Mouse (Mus musculus) hindbrain, embryonic 16.5 days (tissue): Measurements from ENCODE around the gene Gm49486. TPM values are rescaled to one million over a fixed set of nuclear protein-coding genes. Genes with fewer than 3 reads are reported as not detected.

Experiments
- ATAC-seq: fragments of 200-750 bp; cut with Nextera tagmentation; 2 replicates; pipeline ENCODE4 v1.8.0; 2017; ENCODE audit warnings: moderate TSS enrichment, moderate library complexity
- H3K27ac ChIP-seq: fragments of 300-500 bp; sonication (generic); 2 replicates; pipeline ENCODE4 v1.5.1; 2014; ENCODE audit warnings: low read depth, mild to moderate bottlenecking, control low read depth, low read length, moderate library complexity
- H3K27me3 ChIP-seq: fragments of 300-500 bp; sonication (generic); replicated peaks from 2 replicates; pipeline ENCODE4 v1.6.1; 2014; ENCODE audit warnings: low read length; ENCODE audit not compliant: control insufficient read depth, insufficient read depth
- H3K36me3 ChIP-seq: fragments of 300-500 bp; sonication (generic); 2 replicates; pipeline ENCODE4 v1.6.1; 2014; ENCODE audit warnings: mild to moderate bottlenecking, low read length, moderate library complexity, mixed read lengths; ENCODE audit not compliant: control insufficient read depth, insufficient read depth
- H3K4me1 ChIP-seq: fragments of 300-500 bp; sonication (generic); 2 replicates; pipeline ENCODE4 v1.6.1; 2014; ENCODE audit warnings: low read depth, low read length; ENCODE audit not compliant: control insufficient read depth, insufficient read depth
- H3K4me2 ChIP-seq: fragments of 300-500 bp; sonication (generic); 2 replicates; pipeline ENCODE4 v1.6.1; 2014; ENCODE audit warnings: mild to moderate bottlenecking, low read length, control low read depth, moderate library complexity
- H3K4me3 ChIP-seq: fragments of 300-500 bp; sonication (generic); 2 replicates; pipeline ENCODE4 v1.5.1; 2014; ENCODE audit warnings: mild to moderate bottlenecking, low read length, control low read depth, moderate library complexity
- H3K9ac ChIP-seq: fragments of 300-500 bp; sonication (generic); 2 replicates; pipeline ENCODE4 v1.6.1; 2014; ENCODE audit warnings: low read depth, mild to moderate bottlenecking, control low read depth, low read length, moderate library complexity
- H3K9me3 ChIP-seq: fragments of 300-500 bp; sonication (generic); 2 replicates; pipeline ENCODE4 v1.6.1; 2014; ENCODE audit warnings: mild to moderate bottlenecking, low read length, moderate library complexity; ENCODE audit not compliant: control insufficient read depth
- WGBS: fragments of 180-500 bp; shearing (Covaris S2); extraction: QIAGEN DNeasy Blood & Tissue Kit; methylation state at CpG from one replicate; pipeline ENCODE4 v1.1.7; 2014; 5-methylcytosine and 5-hydroxymethylcytosine counted together
- polyA plus RNA-seq: library from polyadenylated mRNA; unstranded; fragments of >200 nt; fragmentation: Nextera tagmentation; extraction: Ambion mirVana; gene quantifications from 2 replicates; pipeline ENCODE4 v1.2.1, GENCODE M21; 2015

Gene Gm49486
- polyA plus RNA-seq, 1 experiment from 2014 or later, result 1.1 TPM

DNA sequence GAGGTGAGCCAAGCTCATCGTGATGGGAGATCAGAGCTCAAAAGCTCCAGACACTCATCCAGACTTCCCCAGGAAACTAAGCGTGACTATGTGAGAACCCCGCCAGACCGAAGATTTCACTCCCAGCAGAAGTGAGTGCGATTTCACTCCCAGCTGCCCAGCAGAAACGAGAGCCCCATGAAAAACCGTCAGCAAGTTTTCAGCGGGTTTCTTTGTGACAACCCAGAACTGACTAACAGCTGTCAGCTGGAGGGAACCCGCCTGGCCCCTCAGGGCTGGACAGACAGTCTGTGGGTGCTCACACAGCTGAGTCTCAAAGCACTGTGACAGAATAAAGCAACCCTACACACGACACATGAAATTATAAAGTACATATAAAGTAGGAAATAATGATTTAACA lies 48.5 kb downstream of the Gm49486 start:
- 0 out of 2 replicates have a peak, but pooled peaks cover 3% of the 10 kb centered on the region for H3K9me3 ChIP-seq
- no peak overlapping the region for H3K4me2 ChIP-seq
- no peaks in the 10 kb centered on the region for H3K36me3 ChIP-seq
- 68% methylated on average over 10 of the region's 10 CpGs for WGBS
- no peak overlapping the region for H3K27ac ChIP-seq
- no peaks in the 10 kb centered on the region for H3K27me3 ChIP-seq
- H3K4me3 ChIP-seq, result no peak overlapping the region
- ATAC-seq, result no peak
- no peaks in the 10 kb centered on the region for H3K4me1 ChIP-seq
- H3K9ac ChIP-seq, result no peak overlapping the region

DNA sequence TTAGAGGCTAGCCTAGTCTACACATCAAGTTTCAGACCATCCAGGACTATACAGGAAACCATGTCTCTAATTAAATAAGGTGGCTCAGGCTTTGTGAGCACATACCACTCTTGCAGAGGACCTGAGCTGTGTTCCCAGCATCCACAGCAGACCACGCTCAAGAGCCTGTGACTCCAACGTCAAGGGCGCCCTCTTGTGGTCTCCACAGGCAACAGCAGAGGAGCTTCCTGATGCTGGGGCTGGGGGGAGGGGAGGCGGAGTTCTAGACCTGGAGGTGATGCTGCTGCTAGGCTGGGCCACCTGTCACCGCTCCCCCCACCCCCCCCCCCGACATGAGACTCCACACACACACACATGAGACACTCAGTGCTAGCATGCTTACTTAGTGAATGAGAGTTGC lies 51.0 kb downstream of the Gm49486 start:
- no peak for ATAC-seq
- no peak overlapping the region for H3K4me2 ChIP-seq

DNA sequence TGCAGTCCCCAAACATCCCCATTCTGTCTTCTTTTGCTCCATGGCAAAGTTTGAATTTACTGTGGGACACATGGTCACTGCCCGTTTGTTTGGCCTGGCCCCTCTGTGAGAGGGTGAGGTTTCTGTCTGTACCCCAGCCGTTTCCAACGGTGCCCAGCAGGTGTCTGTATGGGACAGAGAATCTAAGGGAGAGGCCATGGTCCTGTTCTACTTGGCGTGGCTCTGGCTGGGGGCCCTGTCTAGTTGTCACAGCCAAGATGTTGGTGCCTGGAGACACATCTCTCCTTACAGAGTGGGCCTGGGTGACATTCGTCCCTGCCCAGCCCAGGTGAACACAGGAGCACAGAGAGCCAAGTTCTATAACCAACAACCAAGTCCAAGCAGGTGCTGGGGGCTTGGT lies 51.7 kb downstream of the Gm49486 start:
- Histone ChIP-seq H3K4me1 (no peaks in the 10 kb centered on the region), H3K9me3 (0 out of 2 replicates have a peak, but pooled peaks cover 3% of the 10 kb centered on the region), H3K4me3 (no peak overlapping the region), H3K27ac (no peak overlapping the region), H3K4me2 (no peak overlapping the region), H3K36me3 (no peaks in the 10 kb centered on the region), H3K27me3 (no peaks in the 10 kb centered on the region), H3K9ac (no peak overlapping the region)
- no peak for ATAC-seq
- 57% methylated on average over 5 of the region's 5 CpGs for WGBS

More for the DNA sequence above, 51.0 kb downstream of the Gm49486 start:
- Histone ChIP-seq H3K27ac (no peak overlapping the region), H3K4me1 (no peaks in the 10 kb centered on the region), H3K9ac (no peak overlapping the region), H3K36me3 (no peaks in the 10 kb centered on the region), H3K9me3 (0 out of 2 replicates have a peak, but pooled peaks cover 3% of the 10 kb centered on the region), H3K27me3 (no peaks in the 10 kb centered on the region), H3K4me3 (no peak overlapping the region)
- 28% methylated on average over 6 of the region's 6 CpGs for WGBS

DNA sequence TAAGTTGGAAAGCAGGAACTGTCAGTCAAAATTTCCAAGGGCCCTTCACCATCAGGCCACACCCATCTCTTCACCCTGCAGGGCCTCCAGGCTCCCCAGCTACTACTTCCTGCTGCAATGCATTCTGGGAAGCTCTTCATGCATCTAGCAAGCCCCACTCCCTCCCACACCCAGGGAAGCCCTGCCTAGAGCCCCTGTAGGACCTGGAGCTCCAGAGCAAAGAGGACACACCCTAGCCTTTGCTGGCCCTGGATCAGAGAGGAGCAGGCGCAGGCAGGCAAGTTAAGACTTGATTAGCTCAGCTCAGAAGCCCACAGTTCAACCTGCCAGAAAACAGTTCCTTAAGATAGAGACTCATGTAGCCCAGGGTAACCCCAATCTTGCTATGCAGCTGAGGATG lies 52.2 kb downstream of the Gm49486 start:
- H3K27ac ChIP-seq, result no peak overlapping the region
- no peak for ATAC-seq
- 0 out of 2 replicates have a peak, but pooled peaks cover 3% of the 10 kb centered on the region for H3K9me3 ChIP-seq
- 82% methylated on average over 1 of the region's 1 CpGs for WGBS
- no peaks in the 10 kb centered on the region for H3K27me3 ChIP-seq
- H3K4me3 ChIP-seq, result no peak overlapping the region
- H3K9ac ChIP-seq, result no peak overlapping the region
- H3K4me1 ChIP-seq, result no peaks in the 10 kb centered on the region
- no peak overlapping the region for H3K4me2 ChIP-seq
- H3K36me3 ChIP-seq, result no peaks in the 10 kb centered on the region

DNA sequence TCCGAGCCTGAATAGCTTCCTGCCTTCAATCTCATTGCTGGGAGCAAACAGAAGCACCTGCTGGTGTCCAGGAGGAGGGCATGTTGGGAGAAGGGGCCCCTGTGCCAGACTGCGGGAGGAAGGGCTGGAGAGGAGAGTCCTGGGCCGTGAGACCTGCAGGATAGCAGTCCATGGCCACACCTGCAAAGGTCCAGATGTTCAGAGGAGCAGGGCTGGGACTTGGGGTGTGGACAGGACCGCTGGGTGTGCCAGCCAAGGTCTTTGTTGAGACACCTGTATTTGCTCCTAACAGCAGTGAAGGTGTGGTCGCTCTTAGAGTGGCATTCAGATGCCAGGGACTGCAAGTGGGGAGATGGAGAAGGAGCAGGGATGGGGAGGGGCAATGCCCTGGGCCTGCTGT lies 53.2 kb downstream of the Gm49486 start:
- no peak overlapping the region for H3K9ac ChIP-seq
- H3K9me3 ChIP-seq, result no peaks in the 10 kb centered on the region
- H3K4me2 ChIP-seq, result no peak overlapping the region
- no peaks in the 10 kb centered on the region for H3K36me3 ChIP-seq
- H3K4me1 ChIP-seq, result no peaks in the 10 kb centered on the region
- no peak for ATAC-seq
- H3K27ac ChIP-seq, result no peak overlapping the region
- no peaks in the 10 kb centered on the region for H3K27me3 ChIP-seq
- H3K4me3 ChIP-seq, result no peak overlapping the region
- WGBS, result 84% methylated on average over 5 of the region's 5 CpGs

DNA sequence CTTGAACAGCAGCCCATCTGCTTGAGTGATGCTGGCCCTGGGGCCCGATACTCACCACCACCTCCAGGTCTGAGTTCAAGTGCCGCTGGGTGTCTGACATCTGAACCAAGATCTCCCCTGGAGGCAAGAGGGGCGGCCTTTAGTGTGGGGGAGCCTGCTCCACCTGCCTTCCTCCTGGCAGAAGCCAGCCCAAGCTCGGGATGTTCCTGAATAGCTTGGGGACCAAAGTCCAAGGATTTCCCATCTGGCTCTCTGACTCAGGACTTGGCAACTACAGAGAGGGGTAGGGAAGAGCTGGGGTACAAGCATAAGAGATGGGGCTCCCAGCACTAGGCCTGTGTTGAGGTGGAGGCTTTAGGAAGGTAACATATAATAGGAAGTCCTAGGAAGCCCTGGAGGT lies 54.2 kb downstream of the Gm49486 start:
- Histone ChIP-seq H3K4me1 (no peaks in the 10 kb centered on the region), H3K9ac (no peak overlapping the region), H3K27me3 (no peaks in the 10 kb centered on the region), H3K27ac (no peak overlapping the region), H3K4me2 (no peak overlapping the region), H3K36me3 (no peaks in the 10 kb centered on the region), H3K4me3 (no peak overlapping the region), H3K9me3 (no peaks in the 10 kb centered on the region)
- no peak for ATAC-seq
- 88% methylated on average over 4 of the region's 4 CpGs for WGBS

DNA sequence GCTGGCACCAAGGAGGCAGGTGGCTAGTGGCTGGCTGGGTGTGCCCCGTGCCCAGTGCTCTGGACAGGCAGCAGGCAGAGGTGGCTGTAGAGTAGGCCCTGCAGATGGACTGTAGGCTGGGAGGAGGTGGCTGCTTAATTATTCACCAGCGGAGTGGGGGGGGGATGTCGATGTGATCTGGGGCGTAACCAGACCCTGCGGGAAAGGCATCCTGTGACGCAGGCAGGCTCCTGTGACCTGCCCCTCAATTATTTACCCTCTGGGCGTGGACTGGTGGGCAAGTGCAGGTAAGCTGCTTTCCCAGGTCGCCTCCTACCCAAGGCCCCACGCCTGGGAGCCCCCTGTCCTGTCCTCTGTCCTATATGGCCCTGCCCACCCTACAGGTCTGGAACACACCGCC lies 56.2 kb downstream of the Gm49486 start, which contains the start of gene Baiap2l2:
TSS of gene Baiap2l2 (minus strand) at position 139 of the 400 bp plus-strand sequence.
- no peak within 1 kb of the TSS for H3K4me3 ChIP-seq
- H3K27ac ChIP-seq, result no peak within 1 kb of the TSS
- H3K9ac ChIP-seq, result no peak within 1 kb of the TSS
- H3K4me2 ChIP-seq, result no peak within 1 kb of the TSS
- H3K36me3 ChIP-seq, result no peaks in the 10 kb centered on the region
- H3K4me1 ChIP-seq, result no peaks in the 10 kb centered on the region
- H3K27me3 ChIP-seq, result no peaks in the 10 kb centered on the region
- H3K9me3 ChIP-seq, result no peaks in the 10 kb centered on the region
- WGBS, result 78% methylated on average over 10 of the region's 10 CpGs
- ATAC-seq, result no peak

DNA sequence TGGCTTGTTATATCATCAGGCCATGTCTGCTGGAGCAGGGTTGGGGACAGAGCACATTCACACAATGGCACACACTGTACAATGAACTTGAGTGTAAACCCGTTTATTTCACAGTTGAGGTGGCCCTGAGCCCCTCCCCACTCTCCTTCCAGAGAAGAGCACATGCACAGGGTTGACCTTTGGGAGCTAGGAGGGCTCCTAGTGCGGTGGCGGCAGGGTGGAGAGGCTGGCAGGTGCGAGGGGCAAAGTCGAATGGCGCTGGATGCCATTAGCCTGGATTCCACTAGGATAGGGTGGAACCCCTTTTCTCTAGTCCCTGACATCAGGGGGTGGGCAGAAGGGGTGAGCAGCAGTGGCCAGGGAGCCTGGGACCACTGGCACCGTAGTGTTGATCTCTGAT lies 57.0 kb downstream of the Gm49486 start:
- ATAC-seq, result no peak
- no peaks in the 10 kb centered on the region for H3K4me1 ChIP-seq
- H3K27ac ChIP-seq, result no peak overlapping the region
- WGBS, result 88% methylated on average over 7 of the region's 7 CpGs
- H3K9me3 ChIP-seq, result no peaks in the 10 kb centered on the region
- no peak overlapping the region for H3K4me2 ChIP-seq
- no peak overlapping the region for H3K9ac ChIP-seq
- H3K4me3 ChIP-seq, result no peak overlapping the region
- no peaks in the 10 kb centered on the region for H3K27me3 ChIP-seq
- no peaks in the 10 kb centered on the region for H3K36me3 ChIP-seq

DNA sequence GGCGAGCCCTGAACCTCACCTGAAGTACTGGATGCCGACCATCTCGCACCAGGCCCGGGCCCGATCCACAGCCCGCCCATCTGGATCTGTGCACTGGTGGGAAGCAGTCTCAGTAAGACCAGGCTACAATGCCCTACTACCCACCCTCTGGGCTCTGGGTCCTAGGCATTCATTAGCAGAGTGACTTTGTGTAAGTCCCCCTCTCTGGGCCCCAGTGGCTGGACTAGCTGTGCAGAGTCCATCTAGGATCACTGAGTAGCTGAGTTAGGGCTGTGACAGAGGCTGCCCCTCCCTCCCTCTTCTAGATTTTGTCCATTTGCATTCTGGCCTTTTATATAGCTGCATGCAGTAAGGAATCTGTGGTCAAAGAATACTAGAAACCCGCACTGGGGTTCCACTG lies 57.9 kb downstream of the Gm49486 start:
- H3K9me3 ChIP-seq, result no peaks in the 10 kb centered on the region
- no peak overlapping the region for H3K4me2 ChIP-seq
- no peaks in the 10 kb centered on the region for H3K36me3 ChIP-seq
- H3K4me1 ChIP-seq, result no peaks in the 10 kb centered on the region
- H3K27ac ChIP-seq, result no peak overlapping the region; the same call in 1 of the 2 replicates
- 94% methylated on average over 7 of the region's 7 CpGs for WGBS
- no peak for ATAC-seq
- H3K27me3 ChIP-seq, result no peaks in the 10 kb centered on the region
- H3K4me3 ChIP-seq, result no peak overlapping the region
- H3K9ac ChIP-seq, result no peak overlapping the region

DNA sequence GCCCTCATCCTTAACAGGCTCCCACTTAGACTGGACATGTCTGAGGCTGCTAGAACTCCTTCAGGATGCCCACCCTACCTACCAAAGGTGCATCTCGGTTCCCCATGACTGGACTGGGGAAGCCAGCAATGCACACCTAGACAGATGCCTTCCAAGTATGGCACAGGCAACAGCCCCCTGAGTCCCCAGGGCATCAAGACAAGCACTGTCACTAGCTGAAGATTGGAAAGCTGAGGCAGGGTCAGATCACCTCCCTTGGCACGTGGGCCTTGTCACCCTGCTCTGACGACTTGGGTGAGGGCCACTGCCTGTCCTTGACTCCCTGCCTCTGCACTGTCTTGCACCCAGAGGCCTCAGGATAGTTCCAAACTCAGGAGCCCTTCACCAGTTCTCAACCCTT lies 59.2 kb downstream of the Gm49486 start:
- Histone ChIP-seq H3K27me3 (no peaks in the 10 kb centered on the region), H3K4me3 (no peak overlapping the region), H3K4me2 (no peak overlapping the region), H3K27ac (no peak overlapping the region), H3K9ac (no peak overlapping the region), H3K4me1 (no peaks in the 10 kb centered on the region), H3K9me3 (no peaks in the 10 kb centered on the region), H3K36me3 (no peaks in the 10 kb centered on the region)
- 92% methylated on average over 3 of the region's 3 CpGs for WGBS
- ATAC-seq, result no peak
